Mouse (Mus musculus) stomach, embryonic 16.5 days (tissue): ENCODE data around the gene Pm20d1. TPM values are rescaled to one million over a fixed set of nuclear protein-coding genes. Genes with fewer than 3 reads are reported as not detected.
"Not testable (repeated sequence)": the region's sequence is repeated elsewhere in the genome, so short reads cannot be mapped to it uniquely, and the experiment has no call there.

ENCODE experiments used
- ATAC-seq: fragments of 200-750 bp; cut with Nextera tagmentation; 2 replicates; pipeline ENCODE4 v1.8.0; 2017; ENCODE audit warnings: moderate number of reproducible peaks, moderate TSS enrichment; ENCODE audit not compliant: insufficient read depth, low FRiP score
- H3K27ac ChIP-seq: fragments of 300-500 bp; sonication (generic); 2 replicates; pipeline ENCODE4 v1.5.1; 2014; ENCODE audit warnings: low read length
- H3K27me3 ChIP-seq: fragments of 300-500 bp; sonication (generic); 2 replicates; pipeline ENCODE4 v1.6.1; 2014; ENCODE audit warnings: low read length, control low read depth, mixed read lengths; ENCODE audit not compliant: control insufficient read depth, insufficient read depth
- H3K36me3 ChIP-seq: fragments of 300-500 bp; sonication (generic); 2 replicates; pipeline ENCODE4 v1.6.1; 2014; ENCODE audit warnings: low read length; ENCODE audit not compliant: control insufficient read depth, insufficient read depth
- H3K4me1 ChIP-seq: fragments of 300-500 bp; sonication (generic); 2 replicates; pipeline ENCODE4 v1.6.1; 2014; ENCODE audit warnings: low read length, control low read depth, mixed read lengths; ENCODE audit not compliant: control insufficient read depth, insufficient read depth
- H3K4me2 ChIP-seq: fragments of 300-500 bp; sonication (generic); 2 replicates; pipeline ENCODE4 v1.6.1; 2014; ENCODE audit warnings: low read depth, low read length, mixed read lengths
- H3K4me3 ChIP-seq: fragments of 300-500 bp; sonication (generic); replicated peaks from 2 replicates; pipeline ENCODE4 v1.5.1; 2014; ENCODE audit warnings: mild to moderate bottlenecking, low read length
- H3K9ac ChIP-seq: fragments of 300-500 bp; sonication (generic); 2 replicates; pipeline ENCODE4 v1.6.1; 2014; ENCODE audit warnings: low read length
- H3K9me3 ChIP-seq: fragments of 300-500 bp; sonication (generic); replicated peaks from 2 replicates; pipeline ENCODE4 v1.6.1; 2016; ENCODE audit warnings: low read length, control low read depth; ENCODE audit not compliant: control insufficient read depth
- WGBS: fragments of 180-500 bp; shearing (Covaris S2); extraction: QIAGEN DNeasy Blood & Tissue Kit; methylation state at CpG from one replicate; pipeline ENCODE4 v1.1.7; 2014; 5-methylcytosine and 5-hydroxymethylcytosine counted together
- polyA plus RNA-seq: library from polyadenylated mRNA; unstranded; fragments of >200 nt; fragmentation: Nextera tagmentation; extraction: Ambion mirVana; gene quantifications from 2 replicates; pipeline ENCODE4 v1.2.1, GENCODE M21; 2015

Gene Pm20d1
- polyA plus RNA-seq, 1 experiment from 2014 or later, result 2.7 TPM

GRCm38 (mm10) chr1:131808986-131809385 is 11.8 kb downstream of the Pm20d1 start:
- Histone ChIP-seq H3K4me3 (no peak overlapping the region), H3K27ac (no peak overlapping the region), H3K4me2 (no peak overlapping the region), H3K36me3 (no peaks in the 10 kb centered on the region), H3K4me1 (no peaks in the 10 kb centered on the region), H3K9me3 (no peaks in the 10 kb centered on the region), H3K27me3 (no peaks in the 10 kb centered on the region), H3K9ac (no peak overlapping the region)
- ATAC-seq, result no peak
- WGBS, result 74% methylated on average over 1 of the region's 1 CpGs

GRCm38 (mm10) chr1:131809651-131810050 is 12.5 kb downstream of the Pm20d1 start:
- H3K4me2 ChIP-seq, result no peak overlapping the region
- H3K36me3 ChIP-seq, result no peaks in the 10 kb centered on the region
- H3K4me1 ChIP-seq, result no peaks in the 10 kb centered on the region
- no peak overlapping the region for H3K4me3 ChIP-seq
- no peaks in the 10 kb centered on the region for H3K9me3 ChIP-seq
- ATAC-seq, result no peak
- no peak overlapping the region for H3K27ac ChIP-seq
- WGBS, result 70% methylated on average over 2 of the region's 2 CpGs
- H3K27me3 ChIP-seq, result no peaks in the 10 kb centered on the region
- H3K9ac ChIP-seq, result no peak overlapping the region

- H3K27me3 ChIP-seq, result no peaks in the 10 kb centered on the region
- H3K4me2 ChIP-seq, result no peak overlapping the region
- no peak overlapping the region for H3K9ac ChIP-seq
- no peaks in the 10 kb centered on the region for H3K9me3 ChIP-seq
- H3K4me1 ChIP-seq, result no peaks in the 10 kb centered on the region
- H3K4me3 ChIP-seq, result no peak overlapping the region
- no peak for ATAC-seq
- H3K27ac ChIP-seq, result no peak overlapping the region
- 56% methylated on average over 1 of the region's 1 CpGs for WGBS
- H3K36me3 ChIP-seq, result no peaks in the 10 kb centered on the region
Observed at GRCm38 (mm10) chr1:131811393-131811792, 14.2 kb downstream of the Pm20d1 start.

- ATAC-seq, result no peak
- no peaks in the 10 kb centered on the region for H3K36me3 ChIP-seq
- H3K27ac ChIP-seq, result no peak overlapping the region
- H3K4me1 ChIP-seq, result no peaks in the 10 kb centered on the region
- H3K9ac ChIP-seq, result no peak overlapping the region
- H3K4me3 ChIP-seq, result no peak overlapping the region
- no peak overlapping the region for H3K4me2 ChIP-seq
- no peaks in the 10 kb centered on the region for H3K9me3 ChIP-seq
- H3K27me3 ChIP-seq, result no peaks in the 10 kb centered on the region
- WGBS, result 65% methylated on average over 9 of the region's 9 CpGs
Observed at GRCm38 (mm10) chr1:131812006-131812405, 14.8 kb downstream of the Pm20d1 start.

GRCm38 (mm10) chr1:131812631-131813295 is 15.6 kb downstream of the Pm20d1 start:
- H3K4me2 ChIP-seq, result no peak overlapping the region
- H3K27me3 ChIP-seq, result no peaks in the 10 kb centered on the region
- ATAC-seq, result no peak
- H3K4me1 ChIP-seq, result no peaks in the 10 kb centered on the region
- H3K4me3 ChIP-seq, result no peak overlapping the region
- H3K27ac ChIP-seq, result no peak overlapping the region
- no peak overlapping the region for H3K9ac ChIP-seq
- H3K9me3 ChIP-seq, result no peaks in the 10 kb centered on the region
- 88% methylated on average over 9 of the region's 9 CpGs for WGBS
- H3K36me3 ChIP-seq, result no peaks in the 10 kb centered on the region

GRCm38 (mm10) chr1:131813731-131814130 is 16.6 kb downstream of the Pm20d1 start:
- 83% methylated on average over 4 of the region's 4 CpGs for WGBS

GRCm38 (mm10) chr1:131814191-131814590 is 17.0 kb downstream of the Pm20d1 start:
- no peak for ATAC-seq
- no peak overlapping the region for H3K9ac ChIP-seq

More at GRCm38 (mm10) chr1:131813731-131814130, 16.6 kb downstream of the Pm20d1 start:
- no peak for ATAC-seq
- no peaks in the 10 kb centered on the region for H3K4me1 ChIP-seq
- H3K4me2 ChIP-seq, result no peak overlapping the region
- H3K9me3 ChIP-seq, result no peaks in the 10 kb centered on the region
- no peak overlapping the region for H3K9ac ChIP-seq
- no peak overlapping the region for H3K27ac ChIP-seq
- H3K4me3 ChIP-seq, result no peak overlapping the region
- no peaks in the 10 kb centered on the region for H3K27me3 ChIP-seq
- H3K36me3 ChIP-seq, result no peaks in the 10 kb centered on the region

GRCm38 (mm10) chr1:131816886-131817285 is 19.7 kb downstream of the Pm20d1 start:
- no peaks in the 10 kb centered on the region for H3K27me3 ChIP-seq
- H3K4me1 ChIP-seq, result no peaks in the 10 kb centered on the region
- WGBS, result 87% methylated on average over 6 of the region's 6 CpGs
- no peak for ATAC-seq
- no peaks in the 10 kb centered on the region for H3K9me3 ChIP-seq
- H3K27ac ChIP-seq, result no peak overlapping the region
- H3K4me2 ChIP-seq, result no peak overlapping the region
- no peak overlapping the region for H3K9ac ChIP-seq
- H3K4me3 ChIP-seq, result no peak overlapping the region
- H3K36me3 ChIP-seq, result no peaks in the 10 kb centered on the region

More at GRCm38 (mm10) chr1:131814191-131814590, 17.0 kb downstream of the Pm20d1 start:
- WGBS, result 79% methylated on average over 3 of the region's 3 CpGs
- H3K36me3 ChIP-seq, result no peaks in the 10 kb centered on the region
- no peak overlapping the region for H3K4me3 ChIP-seq
- no peaks in the 10 kb centered on the region for H3K27me3 ChIP-seq
- H3K9me3 ChIP-seq, result no peaks in the 10 kb centered on the region
- H3K4me1 ChIP-seq, result no peaks in the 10 kb centered on the region
- no peak overlapping the region for H3K4me2 ChIP-seq
- no peak overlapping the region for H3K27ac ChIP-seq

GRCm38 (mm10) chr1:131820353-131820752 is 23.2 kb downstream of the Pm20d1 start:
- not testable (repeated sequence) for H3K36me3 ChIP-seq, H3K4me2 ChIP-seq, H3K4me3 ChIP-seq, H3K27ac ChIP-seq, H3K9ac ChIP-seq, H3K9me3 ChIP-seq, H3K27me3 ChIP-seq, ATAC-seq, H3K4me1 ChIP-seq
- WGBS, result 72% methylated on average over 8 of the region's 9 CpGs
